Mouse (Mus musculus) frontal cortex, postnatal 36 days (tissue): Measurements from ENCODE around the gene Dhrs7b.
"Not testable (repeated sequence)": the region's sequence is repeated elsewhere in the genome, so short reads cannot be mapped to it uniquely, and the experiment has no call there.

Experiments used
- DNase-seq, 2 experiments: peaks; one replicate each; pipeline ENCODE4 v3.0.0; 2022; ENCODE audit warnings: low spot score in 2 of 2

Dhrs7b gene

DNA sequence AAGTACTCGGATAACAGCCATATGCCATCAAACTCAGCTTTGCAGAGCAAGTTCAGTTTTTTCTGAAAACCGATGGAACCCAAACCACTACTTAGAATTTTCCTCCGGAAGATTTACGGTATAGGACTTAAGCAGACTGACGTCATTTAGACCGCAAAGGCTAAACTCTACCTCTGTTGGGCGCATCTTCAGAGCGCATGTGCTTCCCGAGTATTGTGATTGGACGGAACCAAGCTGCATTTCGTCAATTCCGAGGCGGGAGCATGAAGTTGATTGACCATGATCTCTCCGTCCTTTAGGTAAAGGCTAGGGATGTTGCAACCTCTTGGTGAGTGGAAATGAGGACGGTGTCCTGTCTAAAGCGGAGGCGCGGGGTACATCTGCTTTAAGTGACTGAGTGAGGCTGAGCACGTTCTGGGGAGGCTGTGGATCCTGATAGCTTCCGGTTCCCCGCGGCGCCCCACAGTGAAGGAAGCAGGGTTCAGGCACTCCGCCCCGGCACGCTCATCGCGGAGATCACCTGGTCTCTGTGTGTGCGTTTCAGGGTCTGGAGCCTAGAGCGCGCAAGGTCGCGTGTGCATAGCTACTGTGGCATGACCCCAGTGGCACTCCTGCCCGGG, at the start of gene Dhrs7b:
Gene Dhrs7b (plus strand): TSS at position 199 of the 620 bp plus-strand sequence.
- peak; percentile 89 to 95 for DNase-seq

DNA sequence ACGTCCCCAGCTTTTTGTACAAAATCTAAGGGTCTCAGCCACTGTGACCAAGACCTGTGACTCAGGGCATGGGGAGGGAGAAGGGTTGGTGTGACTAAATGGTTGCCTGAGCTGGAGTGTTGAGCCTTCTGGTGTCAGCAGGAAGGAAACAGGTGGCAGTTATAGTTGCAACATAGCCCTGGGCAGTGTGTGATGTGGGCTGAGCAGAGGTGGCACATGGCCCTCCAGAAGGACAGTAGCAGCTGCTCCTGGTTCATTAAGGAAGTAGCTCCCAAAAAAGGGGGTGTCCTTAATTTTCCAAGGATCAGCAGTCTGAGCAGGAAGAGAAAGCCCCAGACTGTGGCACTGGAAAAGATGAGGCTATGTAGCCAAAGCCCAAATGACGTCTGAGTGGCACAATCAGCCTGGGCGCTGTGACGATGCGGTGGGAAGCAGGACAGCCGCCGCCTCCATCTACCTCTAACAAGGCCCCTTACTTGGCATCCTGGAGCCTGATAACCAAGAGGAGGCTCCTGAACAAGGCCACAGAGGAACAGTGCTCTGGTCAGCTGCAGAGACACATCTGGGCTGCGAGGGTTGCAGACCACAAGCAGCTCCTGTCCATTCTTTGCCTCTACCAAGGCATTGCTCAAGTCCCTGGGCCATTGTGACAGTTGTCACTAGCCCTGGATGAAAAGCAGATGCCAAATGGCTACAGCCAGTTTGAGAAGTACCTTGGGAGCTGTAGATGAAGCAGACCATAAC, 46.1 kb upstream of the Dhrs7b start:
- DNase-seq: no peak

DNA sequence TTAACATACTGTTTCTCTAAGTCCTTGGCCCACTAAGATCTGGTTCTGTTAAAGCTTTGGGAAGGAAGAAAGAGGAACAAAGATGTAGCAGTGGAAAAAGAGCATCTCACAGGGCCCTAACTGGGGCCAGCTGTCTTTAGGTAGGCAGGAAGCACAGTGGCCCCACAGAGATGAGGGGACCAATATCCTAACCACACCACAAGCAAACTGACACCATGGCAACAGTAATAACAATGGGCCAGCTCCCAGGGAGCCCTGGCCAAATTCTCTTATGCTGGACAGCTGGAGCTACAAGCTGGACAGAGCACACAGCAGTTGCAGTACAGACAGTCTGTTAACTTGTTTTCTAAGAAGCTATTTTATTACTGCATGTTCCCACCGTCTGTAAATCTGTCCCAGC, 42.8 kb upstream of the Dhrs7b start:
- no peak for DNase-seq

DNA sequence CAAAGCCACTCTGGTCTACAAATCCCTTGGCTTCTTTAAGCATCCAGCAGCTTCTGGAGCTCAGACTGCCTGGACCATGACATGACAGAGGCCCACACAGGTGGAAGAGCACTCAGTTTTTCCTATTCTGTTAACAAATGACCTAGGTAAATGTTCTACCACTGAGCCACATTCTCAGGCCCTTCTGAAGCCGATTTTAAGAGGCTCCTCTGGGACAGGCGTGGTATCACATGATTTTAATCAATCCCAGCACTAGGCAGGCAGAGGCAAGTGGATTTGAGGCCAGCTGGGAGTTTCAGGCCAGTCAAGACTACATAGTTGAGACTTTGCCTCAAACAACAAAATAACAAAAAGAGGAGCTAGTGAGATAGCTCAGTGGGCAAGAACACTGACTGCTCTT, 40.0 kb upstream of the Dhrs7b start:
- no peak for DNase-seq

DNA sequence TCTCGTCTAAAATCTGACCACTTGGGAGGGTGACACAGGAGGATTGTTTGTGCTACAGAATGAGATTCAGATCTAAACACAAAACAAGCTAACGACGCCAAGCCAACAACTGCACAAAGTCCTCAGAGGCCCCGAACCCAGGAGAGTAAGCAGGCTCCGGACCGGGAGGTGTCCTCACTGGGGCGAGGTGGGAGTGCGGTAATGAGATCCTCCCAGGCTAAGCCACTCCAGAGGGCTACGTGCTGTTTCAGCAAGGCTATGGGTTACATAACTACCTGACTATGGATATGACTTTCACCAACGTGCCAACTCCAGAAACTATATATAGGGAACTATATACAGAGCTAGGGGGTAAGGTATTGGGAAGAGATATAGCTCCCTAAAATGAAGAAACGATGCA, 34.1 kb upstream of the Dhrs7b start:
- no peak for DNase-seq

DNA sequence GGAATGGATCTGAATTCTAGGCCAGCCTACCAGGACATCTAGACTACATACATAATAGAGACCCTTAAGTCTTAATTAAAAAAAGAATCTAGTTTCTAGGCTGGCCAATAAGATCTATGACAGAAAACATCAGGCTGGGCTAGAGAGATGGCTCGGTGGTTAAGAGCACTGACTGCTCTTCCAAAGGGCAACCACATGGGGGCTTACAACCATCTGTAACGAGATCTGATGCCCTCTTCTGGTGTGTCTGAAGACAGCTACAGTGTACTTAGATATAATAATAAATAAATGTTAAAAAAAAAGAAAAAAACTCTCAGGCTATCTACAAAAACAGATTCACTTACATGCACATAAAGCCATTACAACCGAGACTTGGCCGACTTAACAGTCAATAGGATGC, 30.5 kb upstream of the Dhrs7b start:
- no peak for DNase-seq

DNA sequence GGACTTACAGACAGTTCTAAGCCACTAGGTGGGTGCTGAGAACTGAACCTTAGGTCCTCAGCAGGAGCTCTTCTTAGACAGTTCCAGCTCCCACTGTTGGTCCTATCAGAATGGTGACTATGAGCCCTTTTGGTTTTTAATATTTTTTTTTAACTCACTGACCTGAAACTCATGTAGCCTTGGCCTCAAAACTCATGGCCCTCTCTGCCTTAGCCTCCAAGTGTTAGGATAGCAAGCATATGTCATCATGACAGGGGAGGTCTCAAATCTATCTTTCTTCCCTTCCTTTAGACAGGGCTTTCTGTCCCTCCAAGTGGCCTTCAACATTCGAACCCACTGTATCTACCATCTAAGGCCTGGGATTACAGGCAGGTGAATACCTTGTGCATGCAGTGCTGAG, 29.5 kb upstream of the Dhrs7b start:
- DNase-seq: no peak

DNA sequence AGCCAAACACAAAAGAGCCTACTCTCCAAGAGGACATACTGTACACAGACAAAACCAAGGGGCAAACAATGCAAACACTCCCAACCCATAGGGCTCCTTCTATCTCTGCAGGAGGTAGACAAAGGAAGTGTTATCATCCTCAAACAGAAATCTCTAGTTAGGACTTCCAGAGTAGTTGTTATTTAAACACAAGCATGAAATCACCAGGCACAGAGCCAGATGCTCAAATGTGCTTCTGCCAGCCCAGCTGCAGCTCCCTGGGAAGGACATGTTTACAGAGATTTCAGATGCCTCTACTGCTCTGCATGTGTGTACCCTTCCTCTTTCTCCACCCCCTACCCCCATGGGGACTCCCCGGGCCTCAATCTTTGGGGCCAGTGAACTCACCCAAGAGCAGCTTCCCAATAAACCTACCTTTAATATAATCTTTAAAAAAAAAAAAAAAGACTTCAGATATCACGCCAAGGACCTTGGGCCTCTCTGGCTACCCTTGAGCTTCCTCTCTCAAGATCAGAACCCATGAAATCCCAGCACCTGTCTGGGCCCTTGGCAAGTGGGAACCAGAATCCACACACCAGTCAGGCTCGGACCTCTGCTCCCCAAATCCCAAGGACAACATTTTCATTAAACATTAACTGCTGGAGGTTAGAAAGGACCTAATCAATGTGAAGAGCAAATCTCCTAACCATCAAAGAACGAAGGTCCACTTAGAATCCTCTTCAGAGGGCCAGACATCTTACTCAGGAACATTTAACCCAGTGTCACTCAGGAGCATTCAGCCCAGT, 22.0 kb upstream of the Dhrs7b start:
- peak in 1 of 2 experiments; percentile 29 for DNase-seq

DNA sequence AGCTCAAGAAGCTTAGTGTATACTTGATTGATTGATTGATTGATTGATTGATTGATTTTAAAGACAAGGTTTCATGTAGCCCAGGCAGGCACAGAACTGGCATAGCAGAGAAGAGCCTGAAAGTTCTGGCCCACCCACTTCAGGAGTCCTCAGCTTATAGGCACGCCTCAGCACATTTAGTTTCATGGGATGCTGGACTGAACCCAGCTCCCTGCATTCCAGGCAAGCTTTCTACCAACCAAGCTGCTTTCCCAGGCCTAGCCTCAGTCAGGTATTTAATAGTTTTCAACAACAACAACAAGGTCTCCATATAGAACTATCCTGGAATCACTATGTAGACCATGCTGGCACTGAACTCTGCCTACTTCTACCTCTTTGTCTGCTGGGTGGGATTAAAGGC, 20.9 kb upstream of the Dhrs7b start:
- no peak for DNase-seq

DNA sequence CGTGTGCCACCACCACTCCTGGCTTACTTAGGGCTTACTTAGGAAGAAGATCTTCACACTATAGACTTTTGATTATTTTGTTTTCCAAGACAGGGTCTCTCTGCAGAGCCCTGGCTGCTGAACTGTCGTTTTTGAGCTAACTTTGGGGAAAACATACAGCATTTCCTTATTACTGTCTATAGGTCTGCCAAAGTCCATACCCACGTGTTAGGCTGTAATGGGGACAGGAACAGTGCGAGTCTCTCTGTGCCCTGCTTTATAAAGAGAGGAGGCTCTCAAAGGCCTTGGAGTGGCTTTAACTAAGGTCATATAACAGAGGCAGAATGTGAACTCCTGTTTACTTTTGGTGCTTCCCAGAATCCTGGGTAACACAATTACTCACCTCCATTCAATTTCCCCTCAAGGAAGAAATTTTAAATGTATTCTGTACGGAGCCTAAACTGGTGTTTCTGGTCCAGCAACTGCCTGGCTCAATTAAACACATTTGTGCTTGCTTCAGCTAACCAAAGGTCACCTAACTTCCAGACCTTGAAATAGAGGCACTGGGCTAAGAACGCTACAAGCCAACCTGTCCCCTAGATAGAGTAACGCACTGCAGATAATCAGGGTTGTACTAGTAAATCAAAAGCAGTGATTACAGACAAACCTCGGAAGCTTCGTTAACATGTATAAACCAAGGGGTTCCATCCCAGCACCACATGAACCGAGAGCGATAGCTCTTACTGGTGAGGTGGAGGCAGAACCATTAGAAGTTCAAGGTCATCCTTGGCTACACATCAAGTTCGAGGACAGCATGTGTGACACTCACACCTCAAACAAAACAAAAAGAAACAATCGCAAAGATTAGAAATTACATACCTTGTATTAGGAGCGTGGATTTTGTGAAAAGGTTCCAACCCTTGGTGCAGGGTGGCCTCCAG, 20.1 kb upstream of the Dhrs7b start:
- DNase-seq: no peak

DNA sequence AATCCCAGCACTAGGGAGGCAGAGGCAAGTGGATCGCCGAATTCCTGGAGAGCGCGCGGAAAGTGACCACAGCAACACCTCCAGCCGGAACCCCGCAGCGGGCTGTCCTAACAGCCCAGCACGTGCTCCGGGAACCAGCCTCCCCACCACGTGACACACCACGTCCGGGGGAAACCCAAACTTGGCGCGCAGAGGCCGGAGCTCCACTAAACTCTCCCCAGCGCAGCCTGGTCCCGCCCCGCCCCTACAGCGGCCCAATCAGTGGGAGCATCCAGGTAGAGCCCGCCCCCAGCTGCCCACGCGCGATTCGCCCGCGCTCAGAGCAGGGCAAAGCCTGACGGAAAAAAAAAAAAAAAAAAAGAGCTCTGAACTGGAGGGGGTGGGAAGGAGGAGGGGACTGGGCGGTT, 19.4 kb upstream of the Dhrs7b start:
- peak; percentile 86 to 87 for DNase-seq

DNA sequence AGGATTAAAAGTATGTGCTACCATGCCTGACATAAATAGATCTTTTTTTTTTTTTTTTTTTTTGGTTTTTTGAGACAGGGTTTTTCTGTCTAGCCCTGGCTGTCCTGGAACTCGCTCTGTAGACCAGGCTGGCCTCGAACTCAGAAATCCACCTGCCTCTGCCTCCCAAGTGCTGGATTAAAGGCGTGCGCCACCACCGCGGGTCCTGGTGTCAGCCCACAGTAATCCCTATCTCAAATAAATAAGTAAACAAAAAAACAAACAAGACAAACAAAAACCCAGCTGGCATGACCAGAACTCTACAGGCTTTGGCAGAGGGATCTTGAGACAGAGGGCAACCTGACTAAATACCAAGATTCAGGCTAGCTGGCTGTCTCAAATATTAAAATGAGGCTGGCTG, 18.8 kb upstream of the Dhrs7b start, which contains the start of gene Shmt1:
Gene Shmt1 (minus strand): TSS at position 101 of the 400 bp plus-strand sequence.
- not testable (repeated sequence) for DNase-seq

DNA sequence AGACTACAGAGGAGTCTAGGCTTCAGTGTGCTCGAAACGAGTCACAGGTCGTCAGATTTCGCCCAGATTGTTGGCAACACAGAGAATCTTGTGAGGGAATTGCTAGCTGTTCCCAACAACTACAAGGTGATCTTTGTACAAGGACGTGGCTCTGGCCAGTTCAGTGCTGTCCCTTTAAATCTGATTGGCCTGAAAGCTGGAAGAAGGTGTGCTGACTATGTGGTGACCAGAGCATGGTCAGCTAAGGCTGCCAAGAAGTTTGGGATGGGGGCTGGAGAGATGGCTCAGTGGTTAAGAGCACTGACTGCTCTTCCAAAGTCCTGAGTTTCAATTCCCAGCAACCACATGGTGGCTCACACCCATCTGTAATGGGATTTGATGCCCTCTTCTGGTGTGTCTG, 14.0 kb upstream of the Dhrs7b start:
- no peak for DNase-seq

DNA sequence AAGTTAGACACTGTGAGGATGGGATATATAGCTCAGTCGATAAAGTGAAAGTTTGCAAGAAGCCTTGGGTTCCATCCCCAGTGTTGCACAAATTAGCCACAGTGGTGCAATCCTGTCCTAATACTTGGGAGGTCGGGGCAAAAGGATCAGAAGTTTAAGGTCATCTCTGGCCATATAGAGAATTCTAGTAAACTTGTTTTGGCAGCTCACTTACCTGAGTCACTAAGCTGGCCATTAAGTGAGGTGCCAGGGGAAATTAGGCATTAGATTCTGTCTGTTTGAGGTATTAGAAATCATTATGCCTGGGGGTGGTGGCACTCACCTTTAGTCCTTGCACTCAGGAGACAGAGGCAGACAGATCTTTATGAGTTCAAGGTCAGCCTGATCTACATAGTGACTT, 6.7 kb upstream of the Dhrs7b start:
- DNase-seq: no peak

DNA sequence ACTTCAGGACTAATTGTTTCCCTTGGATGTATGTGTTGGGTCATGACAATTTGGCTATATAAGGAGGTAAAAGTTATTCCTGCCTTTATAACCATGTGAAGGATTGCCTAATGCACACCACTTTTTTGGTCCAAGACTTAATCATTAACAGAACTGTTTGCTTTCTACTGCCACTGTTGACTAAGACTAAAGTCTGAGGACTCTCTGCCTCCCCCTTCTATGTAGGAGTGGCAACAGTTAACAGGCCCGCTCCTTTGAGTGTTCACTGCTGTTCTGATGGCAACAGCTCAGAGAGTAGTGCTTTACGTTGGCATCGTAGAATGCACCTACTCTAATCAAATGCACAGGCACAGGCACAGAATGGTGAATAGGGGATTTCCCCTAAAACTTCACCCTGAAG, 5.2 kb upstream of the Dhrs7b start:
- no peak for DNase-seq

DNA sequence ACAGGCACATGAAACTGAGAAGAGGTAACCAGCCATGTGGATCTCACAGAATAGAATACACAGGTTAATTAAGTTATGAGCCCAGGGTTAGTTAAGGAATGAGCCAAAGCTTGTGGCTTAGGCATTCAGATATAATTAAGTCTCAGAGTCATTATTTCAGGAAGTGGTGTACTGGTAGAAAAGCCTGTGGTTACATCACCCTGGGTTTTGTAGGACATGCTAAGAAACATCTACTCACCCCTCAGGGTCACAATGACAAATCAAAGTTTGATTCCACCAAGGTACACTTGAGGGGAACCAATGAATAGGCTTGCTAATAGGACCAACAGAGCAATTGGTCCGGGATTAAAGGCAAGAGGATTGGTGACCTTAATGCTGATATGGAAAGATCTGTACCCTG, 3.7 kb upstream of the Dhrs7b start:
- DNase-seq: no peak

DNA sequence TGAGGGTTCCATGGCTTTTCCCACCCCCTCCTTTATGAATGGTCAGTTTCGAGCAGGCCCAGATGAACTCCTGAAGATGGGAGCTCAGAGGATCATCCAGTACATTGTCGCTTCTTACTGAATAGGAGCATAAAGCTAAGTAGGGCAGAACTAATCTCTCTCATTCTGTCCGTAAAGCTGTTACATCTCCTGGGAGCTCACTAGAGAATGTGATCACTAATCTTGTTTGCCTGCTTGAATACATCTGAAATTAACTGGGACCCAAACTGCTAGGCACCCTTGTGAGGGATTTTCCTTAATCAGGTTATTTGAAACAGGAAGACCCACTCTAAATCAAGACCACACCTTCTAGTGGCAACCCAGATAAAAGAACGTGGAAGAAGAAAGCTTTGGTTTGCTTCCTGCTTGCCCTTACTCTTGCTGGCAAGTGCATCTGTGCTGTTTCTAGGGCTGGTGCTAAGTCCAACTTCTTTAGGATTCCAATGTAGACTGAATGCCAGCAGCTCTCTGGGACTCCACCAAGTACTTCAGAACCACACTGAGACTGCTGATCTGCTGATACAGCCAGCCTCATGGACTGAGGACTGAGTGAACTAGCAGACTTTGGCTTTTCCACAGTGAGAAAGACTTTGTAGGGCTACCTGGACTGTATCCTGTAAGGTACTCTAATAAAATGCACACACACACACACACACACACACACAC, 3.0 kb upstream of the Dhrs7b start:
- DNase-seq: no peak

DNA sequence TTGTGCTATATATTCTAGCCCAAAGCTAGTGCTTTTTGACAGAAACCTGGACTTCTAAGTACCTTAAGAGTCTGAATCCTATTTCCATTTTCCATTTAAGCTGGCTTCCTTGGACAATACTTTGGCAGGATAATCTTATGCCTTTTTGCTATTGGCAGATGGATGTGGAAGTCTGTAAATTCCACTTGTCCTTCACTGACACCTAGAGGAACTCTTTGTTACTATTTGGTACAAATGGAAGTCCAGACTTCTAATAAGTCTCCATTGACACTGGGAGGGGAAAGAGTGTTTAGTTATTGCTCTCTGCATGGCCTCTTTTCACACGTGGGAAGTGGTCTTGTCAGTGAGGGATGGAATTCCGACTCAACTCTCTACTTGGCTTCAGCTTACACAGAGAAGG, 1.5 kb upstream of the Dhrs7b start:
- no peak for DNase-seq

DNA sequence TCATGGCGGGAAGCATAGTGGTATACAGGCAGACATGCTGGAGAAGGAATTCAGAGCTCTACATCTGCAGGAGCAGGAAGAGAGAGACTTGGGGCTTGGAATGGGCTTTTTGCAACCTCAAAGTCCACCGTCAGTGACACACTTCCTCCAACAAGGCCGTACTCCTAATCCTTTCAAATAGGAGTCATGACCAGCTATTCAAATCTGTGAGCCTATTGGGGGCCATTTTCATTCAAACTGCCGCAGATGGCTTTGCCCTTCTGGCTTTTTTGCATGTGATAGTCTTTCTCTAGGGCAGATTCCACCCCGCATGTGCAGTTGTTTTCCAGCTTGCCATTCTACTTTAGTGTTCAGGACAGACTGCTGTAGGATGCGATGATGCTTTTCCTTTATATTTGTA, 6.5 kb downstream of the Dhrs7b start:
- DNase-seq: no peak

DNA sequence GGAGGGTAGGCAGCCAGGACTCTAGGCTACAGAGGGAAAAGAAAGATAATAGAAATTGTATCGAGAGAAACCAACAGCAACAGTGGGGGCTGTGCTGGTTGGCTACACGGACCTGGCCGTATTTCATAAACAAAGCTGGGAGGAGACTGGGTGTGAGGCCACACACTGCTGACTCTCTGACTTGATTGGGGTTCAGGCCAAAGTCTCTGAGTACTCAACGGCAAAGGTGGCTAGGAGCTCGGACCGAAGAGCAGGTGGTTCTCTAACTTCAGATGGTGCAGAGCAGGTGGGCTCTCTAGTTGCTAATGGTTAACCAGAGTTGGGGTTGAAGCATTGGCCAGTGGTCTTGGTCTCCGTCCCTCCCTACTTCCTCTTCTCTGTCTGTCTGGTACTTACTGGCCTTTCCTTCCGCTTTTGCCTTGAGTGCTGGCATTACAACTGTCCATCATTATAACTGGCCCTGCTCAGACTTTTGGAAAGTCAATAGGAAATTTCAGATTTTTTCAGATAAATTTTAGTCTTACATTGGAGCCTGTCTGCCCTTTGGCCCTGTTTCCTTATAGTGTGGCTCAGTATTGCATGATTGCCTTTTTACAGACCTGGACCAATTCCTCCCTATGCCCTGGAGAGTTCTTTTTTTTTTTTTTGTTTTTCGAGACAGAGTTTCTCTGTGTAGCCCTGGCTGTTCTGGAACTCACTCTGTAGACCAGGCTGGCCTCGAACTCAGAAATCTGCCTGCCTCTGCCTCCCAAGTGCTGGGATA, 7.4 kb downstream of the Dhrs7b start:
- DNase-seq: no peak
